Mouse (Mus musculus) forebrain, embryonic 10.5 days (tissue): ENCODE measurements around the gene Sdk1. TPM values are rescaled to one million over a fixed set of nuclear protein-coding genes. Genes with fewer than 3 reads are reported as not detected.

Experiments used
- DNase-seq: peaks from one replicate; pipeline ENCODE4 v3.0.0-alpha.2; 2017; ENCODE audit warnings: low spot score; ENCODE audit errors: extremely low spot score
- H3K27ac ChIP-seq: fragments of 300-500 bp; sonication (generic); 2 replicates; pipeline ENCODE4 v1.5.1; 2016; ENCODE audit warnings: mild to moderate bottlenecking
- H3K27me3 ChIP-seq: fragments of 300-500 bp; sonication (generic); 2 replicates; pipeline ENCODE4 v1.6.1; 2016; ENCODE audit warnings: mild to moderate bottlenecking; ENCODE audit not compliant: poor library complexity, severe bottlenecking
- H3K36me3 ChIP-seq: fragments of 300-500 bp; sonication (generic); replicated peaks from 2 replicates; pipeline ENCODE4 v1.6.1; 2016; ENCODE audit warnings: mild to moderate bottlenecking, moderate library complexity
- H3K4me1 ChIP-seq: fragments of 300-500 bp; sonication (generic); 2 replicates; pipeline ENCODE4 v1.6.1; 2016
- H3K4me3 ChIP-seq: fragments of 300-500 bp; sonication (generic); 2 replicates; pipeline ENCODE4 v1.5.1; 2016; ENCODE audit warnings: mild to moderate bottlenecking, moderate library complexity
- H3K9me3 ChIP-seq: fragments of 300-500 bp; sonication (generic); 2 replicates; pipeline ENCODE4 v1.6.1; 2016; ENCODE audit warnings: mild to moderate bottlenecking, moderate library complexity
- WGBS: fragments of 180-500 bp; shearing (Covaris S2); methylation state at CpG from one replicate; pipeline ENCODE4 v1.1.7; 2016; 5-methylcytosine and 5-hydroxymethylcytosine counted together
- polyA plus RNA-seq: library from polyadenylated mRNA; unstranded; fragments of >200 nt; fragmentation: Nextera tagmentation; extraction: Ambion mirVana; gene quantifications from 2 replicates; pipeline ENCODE4 v1.2.1, GENCODE M21; 2016

Gene Sdk1
- polyA plus RNA-seq, 1 experiment from 2014 or later = 0.58 TPM

- no peak for DNase-seq
- no peaks in the 10 kb centered on the region for H3K36me3 ChIP-seq
- H3K4me1 ChIP-seq = no peaks in the 10 kb centered on the region
- H3K4me3 ChIP-seq = no peak overlapping the region
- WGBS = 80% methylated on average over 12 of the region's 12 CpGs
- H3K27me3 ChIP-seq = no peaks in the 10 kb centered on the region
- H3K27ac ChIP-seq = no peak overlapping the region
- no peaks in the 10 kb centered on the region for H3K9me3 ChIP-seq
These were observed 783.2 kb downstream of the Sdk1 start for GRCm38 (mm10) chr5:142024448-142024847.

GRCm38 (mm10) chr5:142036536-142036935, 795.2 kb downstream of the Sdk1 start:
- DNase-seq = no peak
- no peaks in the 10 kb centered on the region for H3K27me3 ChIP-seq
- no peaks in the 10 kb centered on the region for H3K9me3 ChIP-seq
- no peak overlapping the region for H3K27ac ChIP-seq
- 93% methylated on average over 9 of the region's 9 CpGs for WGBS
- no peaks in the 10 kb centered on the region for H3K36me3 ChIP-seq
- H3K4me1 ChIP-seq = no peaks in the 10 kb centered on the region
- H3K4me3 ChIP-seq = no peak overlapping the region

GRCm38 (mm10) chr5:142039236-142039635, 797.9 kb downstream of the Sdk1 start:
- Histone ChIP-seq H3K4me1 (no peaks in the 10 kb centered on the region), H3K27ac (no peak overlapping the region), H3K27me3 (no peaks in the 10 kb centered on the region), H3K4me3 (no peak overlapping the region), H3K9me3 (no peaks in the 10 kb centered on the region), H3K36me3 (no peaks in the 10 kb centered on the region)
- no peak for DNase-seq
- 93% methylated on average over 6 of the region's 6 CpGs for WGBS

GRCm38 (mm10) chr5:142039891-142040530, 798.7 kb downstream of the Sdk1 start:
- Histone ChIP-seq H3K4me3 (no peak overlapping the region), H3K9me3 (no peaks in the 10 kb centered on the region), H3K27ac (no peak overlapping the region), H3K36me3 (no peaks in the 10 kb centered on the region), H3K27me3 (no peaks in the 10 kb centered on the region), H3K4me1 (no peaks in the 10 kb centered on the region)
- DNase-seq = no peak
- WGBS = 86% methylated on average over 4 of the region's 4 CpGs

- no peak for DNase-seq
- no peaks in the 10 kb centered on the region for H3K4me1 ChIP-seq
- H3K36me3 ChIP-seq = no peaks in the 10 kb centered on the region
- no peak overlapping the region for H3K4me3 ChIP-seq
- H3K27ac ChIP-seq = no peak overlapping the region
- no peaks in the 10 kb centered on the region for H3K27me3 ChIP-seq
- no peaks in the 10 kb centered on the region for H3K9me3 ChIP-seq
- WGBS = 91% methylated on average over 8 of the region's 8 CpGs
These were observed 800.0 kb downstream of the Sdk1 start for GRCm38 (mm10) chr5:142041226-142041802.

GRCm38 (mm10) chr5:142061781-142062180, 820.5 kb downstream of the Sdk1 start:
- DNase-seq = no peak
- H3K27ac ChIP-seq = no peak overlapping the region
- H3K4me1 ChIP-seq = no peaks in the 10 kb centered on the region
- H3K4me3 ChIP-seq = no peak overlapping the region
- no peaks in the 10 kb centered on the region for H3K27me3 ChIP-seq
- H3K36me3 ChIP-seq = no peaks in the 10 kb centered on the region
- WGBS = 83% methylated on average over 4 of the region's 4 CpGs
- H3K9me3 ChIP-seq = peaks cover 8% of the 10 kb centered on the region; the same call in 1 of the 2 replicates

GRCm38 (mm10) chr5:142071322-142071721, 830.0 kb downstream of the Sdk1 start:
- H3K27me3 ChIP-seq = no peaks in the 10 kb centered on the region
- H3K9me3 ChIP-seq = peaks cover 6% of the 10 kb centered on the region; the same call in 1 of the 2 replicates
- H3K4me3 ChIP-seq = no peak overlapping the region
- no peak for DNase-seq
- peaks cover 12% of the 10 kb centered on the region for H3K4me1 ChIP-seq
- WGBS = 90% methylated on average over 3 of the region's 3 CpGs
- H3K36me3 ChIP-seq = no peaks in the 10 kb centered on the region
- no peak overlapping the region for H3K27ac ChIP-seq

- WGBS = 91% methylated on average over 3 of the region's 3 CpGs
These were observed 832.6 kb downstream of the Sdk1 start for GRCm38 (mm10) chr5:142073901-142074300.

GRCm38 (mm10) chr5:142074561-142075500, 833.5 kb downstream of the Sdk1 start:
- Histone ChIP-seq H3K27ac (no peak overlapping the region), H3K36me3 (no peaks in the 10 kb centered on the region), H3K4me1 (peaks cover 12% of the 10 kb centered on the region), H3K27me3 (no peaks in the 10 kb centered on the region), H3K4me3 (no peak overlapping the region), H3K9me3 (0 out of 2 replicates have a peak, but pooled peaks cover 2% of the 10 kb centered on the region)
- no peak for DNase-seq
- 60% methylated on average over 13 of the region's 13 CpGs for WGBS

More at GRCm38 (mm10) chr5:142073901-142074300, 832.6 kb downstream of the Sdk1 start:
- Histone ChIP-seq H3K4me1 (peaks cover 12% of the 10 kb centered on the region), H3K36me3 (no peaks in the 10 kb centered on the region), H3K27me3 (no peaks in the 10 kb centered on the region), H3K4me3 (no peak overlapping the region), H3K27ac (no peak overlapping the region), H3K9me3 (peaks cover 6% of the 10 kb centered on the region; the same call in 1 of the 2 replicates)
- no peak for DNase-seq

GRCm38 (mm10) chr5:142080661-142081060, 839.4 kb downstream of the Sdk1 start:
- H3K9me3 ChIP-seq = no peaks in the 10 kb centered on the region
- WGBS = 91% methylated on average over 3 of the region's 3 CpGs
- H3K4me3 ChIP-seq = no peak overlapping the region
- no peaks in the 10 kb centered on the region for H3K4me1 ChIP-seq
- no peak for DNase-seq
- no peaks in the 10 kb centered on the region for H3K27me3 ChIP-seq
- H3K36me3 ChIP-seq = no peaks in the 10 kb centered on the region
- H3K27ac ChIP-seq = no peak overlapping the region

- no peaks in the 10 kb centered on the region for H3K9me3 ChIP-seq
- no peak overlapping the region for H3K4me3 ChIP-seq
- no peak overlapping the region for H3K27ac ChIP-seq
- DNase-seq = no peak
- no peaks in the 10 kb centered on the region for H3K4me1 ChIP-seq
- H3K27me3 ChIP-seq = no peaks in the 10 kb centered on the region
- 94% methylated on average over 3 of the region's 3 CpGs for WGBS
- no peaks in the 10 kb centered on the region for H3K36me3 ChIP-seq
These were observed 839.8 kb downstream of the Sdk1 start for GRCm38 (mm10) chr5:142081076-142081475.

- no peaks in the 10 kb centered on the region for H3K9me3 ChIP-seq
- H3K27ac ChIP-seq = no peak overlapping the region
- no peak for DNase-seq
- no peak overlapping the region for H3K4me3 ChIP-seq
- 93% methylated on average over 11 of the region's 11 CpGs for WGBS
- 0 out of 2 replicates have a peak, but pooled peaks cover 3% of the 10 kb centered on the region for H3K4me1 ChIP-seq
- no peaks in the 10 kb centered on the region for H3K27me3 ChIP-seq
- no peaks in the 10 kb centered on the region for H3K36me3 ChIP-seq
These were observed 855.1 kb downstream of the Sdk1 start for GRCm38 (mm10) chr5:142096377-142096841.
